Mouse (Mus musculus): Measurements from ENCODE around the gene Igf1r. TPM values are rescaled to one million over a fixed set of nuclear protein-coding genes. Genes with fewer than 3 reads are reported as not detected.

Igf1r gene
- polyA plus RNA-seq, 1 experiment from 2014 or later: 19.7 TPM

DNA sequence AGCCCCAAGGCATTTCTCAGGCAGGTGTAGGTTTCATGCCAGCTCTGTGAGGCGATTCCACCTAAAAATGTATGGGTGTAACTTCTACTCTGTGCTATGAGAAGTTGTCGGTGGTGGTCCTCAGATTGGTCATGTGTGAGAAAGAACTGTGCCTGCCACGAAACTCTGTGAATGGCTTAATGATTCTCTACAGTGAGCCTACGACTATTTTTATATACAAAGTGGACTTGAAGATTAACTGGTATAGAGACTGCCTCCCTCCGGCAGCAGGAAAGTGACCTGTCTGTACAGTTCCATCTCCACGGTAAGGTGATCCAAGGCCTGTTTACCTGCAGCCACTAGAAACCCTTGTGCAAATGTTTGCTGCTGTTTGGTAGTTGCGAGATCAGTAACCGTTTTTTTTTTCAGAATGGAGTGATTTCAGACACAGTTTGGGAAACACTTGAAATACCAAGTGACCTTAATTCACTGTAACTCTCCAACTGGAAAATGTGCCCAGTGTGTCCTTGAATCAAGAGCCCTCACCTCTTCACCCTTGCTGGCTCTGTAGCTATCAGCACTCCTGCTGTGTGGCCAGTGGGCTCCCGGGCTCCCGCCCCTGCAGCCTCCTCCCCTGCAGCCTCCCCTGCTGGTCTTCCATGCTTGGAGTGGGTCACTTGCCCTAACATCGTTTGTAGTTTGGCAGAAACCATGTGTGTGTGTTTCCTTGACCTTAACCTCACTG is 127.7 kb downstream of the Igf1r start:
- Histone ChIP-seq H3K9me3 (ENCODE audit: low read depth, low read length) (no peaks in the 10 kb centered on the region), H3K4me3 (ENCODE audit: low read depth, low read length) (no peak overlapping the region), H3K27ac (ENCODE audit: low read depth) (peak overlapping the region; percentile 15; the same call in 1 of the 2 replicates), H3K9ac (no peak overlapping the region), H3K4me1 (ENCODE audit: insufficient read depth) (peaks cover 27% of the 10 kb centered on the region), H3K4me2 (no peak overlapping the region), H3K36me3 (ENCODE audit: insufficient read depth) (no peaks in the 10 kb centered on the region), H3K27me3 (ENCODE audit: insufficient read depth, low read length) (no peaks in the 10 kb centered on the region)
- WGBS: 35% methylated on average over 11 of the region's 11 CpGs
- ATAC-seq (ENCODE audit: insufficient read depth) (no peak), DNase-seq (peak; percentile 37)
- peak; percentile 20; the same call in 1 of the 2 replicates for TF ChIP-seq CTCF (IDR thresholded peaks at IDR 0.05; ENCODE audit: low read depth)

DNA sequence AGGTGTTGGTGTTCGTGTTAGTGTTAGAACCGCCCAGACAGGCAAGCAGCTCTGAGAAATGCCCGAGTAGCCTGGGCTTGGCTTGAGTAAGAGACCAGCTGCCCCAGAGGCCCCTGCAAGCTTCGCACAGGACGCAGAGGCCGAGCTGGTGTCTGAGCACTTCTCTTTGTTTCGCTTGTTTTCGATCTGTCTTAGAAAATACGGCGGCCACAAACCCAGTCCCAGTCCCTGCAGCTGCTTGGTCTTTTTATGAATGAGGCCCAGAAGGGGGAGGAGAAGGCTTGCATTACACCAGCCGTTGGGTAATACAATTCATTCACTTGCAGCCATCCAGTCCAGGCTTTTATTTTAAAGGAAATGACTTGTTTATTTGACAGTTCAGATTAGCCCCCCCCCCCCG is 132.7 kb downstream of the Igf1r start:
- Histone ChIP-seq H3K4me3 (ENCODE audit: low read depth, low read length) (no peak overlapping the region), H3K4me1 (ENCODE audit: insufficient read depth) (peaks cover 28% of the 10 kb centered on the region), H3K9ac (no peak overlapping the region), H3K36me3 (ENCODE audit: insufficient read depth) (no peaks in the 10 kb centered on the region), H3K9me3 (ENCODE audit: low read depth, low read length) (no peaks in the 10 kb centered on the region), H3K27me3 (ENCODE audit: insufficient read depth, low read length) (no peaks in the 10 kb centered on the region), H3K27ac (ENCODE audit: low read depth) (peak overlapping the region; percentile 64), H3K4me2 (peak overlapping the region; percentile 36)
- WGBS: 4% methylated on average over 12 of the region's 12 CpGs
- TF ChIP-seq CTCF (IDR thresholded peaks at IDR 0.05; ENCODE audit: low read depth): no peak
- ATAC-seq (ENCODE audit: insufficient read depth): peak; percentile 81
- DNase-seq: peak; percentile 88

DNA sequence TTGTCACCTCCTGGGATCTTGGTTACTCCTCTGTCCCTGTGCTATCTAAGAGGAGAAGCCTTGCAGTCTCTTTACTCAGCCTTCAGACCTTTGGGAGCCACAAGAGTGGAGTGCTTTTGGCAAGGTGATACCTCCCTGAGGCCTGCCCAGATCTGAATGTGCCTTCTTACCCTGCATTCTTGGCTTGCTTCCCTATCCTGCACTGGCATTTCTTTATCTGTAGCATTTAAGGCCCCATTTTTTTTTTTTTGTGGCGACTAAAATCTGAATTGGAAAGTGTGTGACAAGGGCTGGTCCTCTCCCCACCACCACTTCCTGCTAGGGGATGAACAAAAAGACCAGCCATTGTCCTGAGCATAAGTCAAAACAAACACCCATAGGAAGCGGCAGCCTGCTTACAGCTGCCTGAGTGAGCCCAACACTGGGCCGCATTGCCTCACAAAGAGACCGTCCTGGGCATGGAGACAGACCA is 133.3 kb downstream of the Igf1r start:
- ATAC-seq (ENCODE audit: insufficient read depth): peak; percentile 30
- DNase-seq: peak; percentile 61
- Histone ChIP-seq H3K4me2 (peak overlapping the region; percentile 36), H3K4me3 (ENCODE audit: low read depth, low read length) (no peak overlapping the region), H3K9me3 (ENCODE audit: low read depth, low read length) (no peaks in the 10 kb centered on the region), H3K9ac (no peak overlapping the region), H3K27me3 (ENCODE audit: insufficient read depth, low read length) (no peaks in the 10 kb centered on the region), H3K4me1 (ENCODE audit: insufficient read depth) (peaks cover 23% of the 10 kb centered on the region), H3K36me3 (ENCODE audit: insufficient read depth) (no peaks in the 10 kb centered on the region), H3K27ac (ENCODE audit: low read depth) (peak overlapping the region; percentile 64; the same call in 1 of the 2 replicates)
- no peak for TF ChIP-seq CTCF (IDR thresholded peaks at IDR 0.05; ENCODE audit: low read depth)
- WGBS: 46% methylated on average over 4 of the region's 4 CpGs

DNA sequence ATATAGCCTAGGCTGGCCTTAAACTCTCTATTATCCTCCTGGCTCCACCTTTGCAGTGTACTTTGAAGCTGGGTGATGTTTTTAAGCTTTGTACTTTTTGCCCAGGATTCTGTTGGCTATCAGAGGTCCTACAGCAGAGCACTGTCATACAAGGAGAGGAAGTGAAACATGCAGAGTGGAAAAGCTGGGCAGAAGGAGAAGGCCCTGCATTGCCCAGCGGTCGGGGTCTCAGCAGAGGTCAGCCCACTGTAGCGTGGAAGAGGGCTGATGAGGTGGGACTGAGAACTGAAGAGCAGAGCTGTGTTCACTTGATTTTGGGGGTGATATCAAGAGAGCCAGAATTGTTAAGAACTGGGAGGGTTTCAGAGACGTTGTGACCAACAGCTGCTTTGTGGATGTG is 134.9 kb downstream of the Igf1r start:
- peaks cover 19% of the 10 kb centered on the region for H3K4me1 ChIP-seq (ENCODE audit: insufficient read depth)
- ATAC-seq (ENCODE audit: insufficient read depth): no peak
- no peaks in the 10 kb centered on the region for H3K9me3 ChIP-seq (ENCODE audit: low read depth, low read length)

DNA sequence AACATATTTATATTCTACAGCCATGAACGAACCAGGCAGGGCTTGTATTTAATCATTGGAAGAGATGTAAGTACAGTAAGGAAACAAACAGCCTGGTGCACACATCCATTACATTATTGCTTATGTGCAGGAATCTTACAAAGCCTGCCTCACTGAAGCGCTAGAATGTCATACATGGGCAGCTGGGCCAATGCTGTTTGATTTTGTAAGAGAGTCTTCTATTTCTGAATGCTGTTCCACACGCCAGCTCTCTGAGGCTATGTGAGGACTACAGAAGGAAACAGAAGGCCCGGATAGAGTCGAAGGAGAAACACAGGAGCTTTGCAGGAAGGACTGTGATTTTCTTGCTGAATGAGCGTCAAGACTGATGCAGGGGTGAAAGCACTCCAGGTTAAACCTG is 136.2 kb downstream of the Igf1r start:
- WGBS: 78% methylated on average over 6 of the region's 6 CpGs
- ATAC-seq (ENCODE audit: insufficient read depth): no peak
- TF ChIP-seq CTCF (IDR thresholded peaks at IDR 0.05; ENCODE audit: low read depth): no peak

More for the DNA sequence above, 134.9 kb downstream of the Igf1r start:
- H3K4me2 ChIP-seq: no peak overlapping the region
- no peak overlapping the region for H3K27ac ChIP-seq (ENCODE audit: low read depth)
- no peaks in the 10 kb centered on the region for H3K27me3 ChIP-seq (ENCODE audit: insufficient read depth, low read length)
- H3K4me3 ChIP-seq (ENCODE audit: low read depth, low read length): no peak overlapping the region
- no peak for DNase-seq
- 55% methylated on average over 4 of the region's 4 CpGs for WGBS
- no peaks in the 10 kb centered on the region for H3K36me3 ChIP-seq (ENCODE audit: insufficient read depth)
- no peak overlapping the region for H3K9ac ChIP-seq
- no peak for TF ChIP-seq CTCF (IDR thresholded peaks at IDR 0.05; ENCODE audit: low read depth)

DNA sequence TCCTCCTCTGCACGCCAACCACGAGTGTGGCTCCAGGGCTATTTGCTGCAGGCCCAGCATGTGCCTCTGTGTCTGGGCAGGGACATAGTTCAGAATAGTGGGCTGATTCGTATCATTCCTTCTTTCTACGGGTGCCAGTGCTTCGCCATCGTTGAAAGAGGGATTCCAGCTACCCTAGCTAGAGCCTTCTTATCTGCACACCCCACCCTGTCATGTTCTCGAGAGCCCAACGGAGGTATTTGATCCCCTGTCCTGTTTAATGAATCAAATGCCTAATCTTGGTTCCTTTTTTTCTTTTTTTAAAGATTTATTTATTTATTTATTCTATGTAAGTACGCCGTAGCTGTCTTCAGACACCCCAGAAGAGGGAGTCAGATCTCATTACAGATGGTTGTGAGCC is 137.1 kb downstream of the Igf1r start:
- Histone ChIP-seq H3K27ac (ENCODE audit: low read depth) (no peak overlapping the region), H3K4me2 (no peak overlapping the region), H3K9me3 (ENCODE audit: low read depth, low read length) (no peaks in the 10 kb centered on the region), H3K4me1 (ENCODE audit: insufficient read depth) (peaks cover 12% of the 10 kb centered on the region), H3K27me3 (ENCODE audit: insufficient read depth, low read length) (no peaks in the 10 kb centered on the region), H3K36me3 (ENCODE audit: insufficient read depth) (0 out of 2 replicates have a peak, but pooled peaks cover 5% of the 10 kb centered on the region), H3K9ac (no peak overlapping the region), H3K4me3 (ENCODE audit: low read depth, low read length) (no peak overlapping the region)
- ATAC-seq (ENCODE audit: insufficient read depth): no peak
- no peak for TF ChIP-seq CTCF (IDR thresholded peaks at IDR 0.05; ENCODE audit: low read depth)
- DNase-seq: no peak
- 77% methylated on average over 10 of the region's 10 CpGs for WGBS

More for the DNA sequence above, 136.2 kb downstream of the Igf1r start:
- Histone ChIP-seq H3K36me3 (ENCODE audit: insufficient read depth) (0 out of 2 replicates have a peak, but pooled peaks cover 5% of the 10 kb centered on the region), H3K4me2 (no peak overlapping the region), H3K27ac (ENCODE audit: low read depth) (no peak overlapping the region), H3K4me3 (ENCODE audit: low read depth, low read length) (no peak overlapping the region), H3K4me1 (ENCODE audit: insufficient read depth) (peaks cover 12% of the 10 kb centered on the region), H3K9ac (no peak overlapping the region), H3K27me3 (ENCODE audit: insufficient read depth, low read length) (no peaks in the 10 kb centered on the region), H3K9me3 (ENCODE audit: low read depth, low read length) (no peaks in the 10 kb centered on the region)
- DNase-seq: no peak

DNA sequence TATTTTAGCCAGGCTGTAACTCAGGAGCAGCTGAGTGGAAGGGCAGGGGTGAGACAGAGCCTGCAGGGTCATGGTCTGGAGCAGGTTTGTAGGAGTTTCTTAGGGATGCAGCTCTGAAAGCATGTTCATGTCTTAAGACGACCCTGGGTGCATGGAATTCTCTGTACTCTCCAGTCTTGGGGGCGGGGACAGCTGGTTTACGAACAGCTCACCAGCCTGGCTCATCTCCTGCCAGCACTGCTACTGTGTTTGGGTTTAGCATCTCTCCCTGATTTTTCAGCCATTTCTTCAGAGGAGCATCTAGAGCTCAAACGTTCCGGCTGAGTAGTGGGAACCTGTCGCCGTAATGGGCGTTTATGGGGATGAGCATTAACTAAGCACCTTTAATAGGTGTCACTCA is 137.9 kb downstream of the Igf1r start:
- ATAC-seq (ENCODE audit: insufficient read depth) (no peak), DNase-seq (no peak)
- peaks cover 10% of the 10 kb centered on the region for H3K4me1 ChIP-seq (ENCODE audit: insufficient read depth)
- H3K4me2 ChIP-seq: no peak overlapping the region
- no peak overlapping the region for H3K4me3 ChIP-seq (ENCODE audit: low read depth, low read length)
- no peak for TF ChIP-seq CTCF (IDR thresholded peaks at IDR 0.05; ENCODE audit: low read depth)
- H3K36me3 ChIP-seq (ENCODE audit: insufficient read depth): 0 out of 2 replicates have a peak, but pooled peaks cover 5% of the 10 kb centered on the region
- WGBS: 72% methylated on average over 8 of the region's 8 CpGs
- H3K9me3 ChIP-seq (ENCODE audit: low read depth, low read length): no peaks in the 10 kb centered on the region
- H3K27me3 ChIP-seq (ENCODE audit: insufficient read depth, low read length): no peaks in the 10 kb centered on the region
- no peak overlapping the region for H3K9ac ChIP-seq
- no peak overlapping the region for H3K27ac ChIP-seq (ENCODE audit: low read depth)
